In the genomic region with DNA sequence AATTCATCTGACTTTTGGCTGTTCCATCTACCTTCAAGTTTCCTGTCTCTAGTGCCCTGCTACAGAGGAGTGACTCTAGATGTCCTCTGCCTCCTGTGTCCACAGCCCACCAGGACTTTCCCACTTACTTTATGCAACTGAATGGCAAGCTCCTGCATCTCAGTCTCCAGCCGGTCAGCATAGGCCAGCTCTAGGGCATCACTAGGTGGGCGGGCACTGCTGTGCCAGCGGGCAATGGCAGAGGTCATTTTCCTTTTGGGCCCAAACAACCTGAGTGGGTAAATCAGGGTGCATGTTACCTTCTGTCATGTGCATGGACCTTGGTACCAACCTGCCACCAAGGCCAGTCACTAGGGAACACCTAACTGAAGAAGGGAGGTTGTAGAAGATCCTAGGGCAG, we compare ENCODE assay signal across 38 mouse cellular contexts. TPM values are rescaled to one million over a fixed set of nuclear protein-coding genes. Genes with fewer than 3 reads are reported as not detected.
"Had no signal": no experiment of that assay in that cellular context is flagged by ENCODE, and none has a peak within 500 bp of the region (broad histone marks: within the 10 kb centered on the region; RNA-seq: fewer than 3 reads in every experiment).

No protein-coding gene starts in this region.

- DNase-seq: cerebellum, adult 2 months; cerebellum, adult 8-10 months; cerebellum, adult 9-10 months; cerebellum, adult 9-11 months; cerebellum, postnatal 10 days; cerebellum, postnatal 14 days; cerebellum, postnatal 25 days; cerebellum, postnatal 36 days; embryo, embryonic 11 days; forebrain, postnatal 0 days; gastrocnemius, adult 2 months; gastrocnemius, postnatal 10 days; gastrocnemius, postnatal 14 days; gastrocnemius, postnatal 25 days; gastrocnemius, postnatal 36 days; heart, adult 18-20 months had no signal

- H3K9ac ChIP-seq: embryonic facial prominence, embryonic 12.5 days; embryonic facial prominence, embryonic 13.5 days; embryonic facial prominence, embryonic 15.5 days; forebrain, embryonic 12.5 days; forebrain, embryonic 13.5 days; forebrain, embryonic 15.5 days; forebrain, postnatal 0 days had no signal

- H3K4me3 ChIP-seq: embryonic facial prominence, embryonic 10.5 days; embryonic facial prominence, embryonic 12.5 days; embryonic facial prominence, embryonic 13.5 days; embryonic facial prominence, embryonic 15.5 days; erythroblast, embryonic 14.5 days; forebrain, embryonic 10.5 days; forebrain, embryonic 12.5 days; forebrain, embryonic 13.5 days; forebrain, embryonic 15.5 days; gastrocnemius, adult 2 months had no signal

- H3K27ac ChIP-seq: embryonic facial prominence, embryonic 10.5 days; embryonic facial prominence, embryonic 12.5 days; embryonic facial prominence, embryonic 13.5 days; embryonic facial prominence, embryonic 15.5 days; forebrain, embryonic 10.5 days; forebrain, embryonic 12.5 days; forebrain, embryonic 13.5 days; forebrain, embryonic 15.5 days; gastrocnemius, adult 2 months had no signal

- H3K27me3 ChIP-seq: embryonic facial prominence, embryonic 12.5 days; embryonic facial prominence, embryonic 13.5 days; embryonic facial prominence, embryonic 15.5 days; forebrain, embryonic 12.5 days; forebrain, embryonic 13.5 days; forebrain, embryonic 15.5 days had no signal

RNA-seq across cellular contexts. Expression of gene Sept12, which starts 54.2 kb away (rescaled TPM):
- total RNA-seq: common myeloid progenitor, adult 5-6 weeks; forebrain, postnatal 0 days; gastrocnemius, adult 18-20 months; gastrocnemius, adult 2 months; gastrocnemius, adult 8-10 months; gastrocnemius, postnatal 10 days; gastrocnemius, postnatal 14 days; gastrocnemius, postnatal 25 days; gastrocnemius, postnatal 36 days; gastrocnemius, postnatal 4 days; granulocyte monocyte progenitor cell, adult 5-6 weeks; heart, adult 18-20 months; heart, adult 8-10 months had no signal
- polyA plus RNA-seq: cerebellum, adult 2 months; cortical plate, adult 2 months; embryonic facial prominence, embryonic 10.5 days; embryonic facial prominence, embryonic 11.5 days; embryonic facial prominence, embryonic 12.5 days; embryonic facial prominence, embryonic 13.5 days; embryonic facial prominence, embryonic 14.5 days; embryonic facial prominence, embryonic 15.5 days; erythroblast, embryonic 14.5 days; forebrain, embryonic 10.5 days; forebrain, embryonic 11.5 days; forebrain, embryonic 12.5 days; forebrain, embryonic 13.5 days; forebrain, embryonic 14.5 days; forebrain, embryonic 15.5 days; forebrain, embryonic 16.5 days; forebrain, postnatal 0 days; frontal cortex, adult 2 months had no signal
